Comparison of ENCODE assay signal across 8 mouse cellular contexts in the genomic region with DNA sequence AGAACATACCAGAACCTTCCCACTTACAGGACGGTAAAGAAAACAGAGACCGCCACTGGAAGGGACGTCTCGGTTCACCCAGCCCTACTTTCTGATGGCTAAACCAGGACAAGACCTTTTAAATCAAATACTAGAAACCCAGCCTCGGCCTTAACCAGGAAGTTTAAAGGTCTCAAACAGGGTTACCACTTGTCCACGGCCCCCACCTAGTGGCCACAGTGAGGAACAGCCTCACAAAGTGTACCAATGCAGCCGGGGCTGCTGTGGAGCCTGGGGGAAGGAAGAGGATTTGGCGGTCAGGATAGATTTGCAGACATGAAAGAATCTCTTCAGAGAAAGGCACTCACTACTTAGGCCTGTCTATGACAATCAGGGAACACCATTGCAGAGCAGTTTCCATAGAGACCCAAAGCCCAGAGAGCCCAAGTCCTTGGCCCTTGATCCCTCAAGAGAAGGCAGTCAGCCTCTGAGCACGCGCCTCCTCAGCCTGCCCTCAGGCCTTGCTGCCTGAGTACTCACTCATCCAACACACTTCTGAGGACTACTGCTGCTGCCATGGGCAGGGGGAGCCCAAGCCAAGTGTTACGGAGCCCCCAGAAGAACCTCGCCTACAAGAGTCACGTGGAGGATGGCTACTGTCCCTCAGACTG.
A peak's percentile ranks its signal among the peaks of the same experiment; 100 is the strongest.
DNase-seq lines count a peak whose midpoint lies in the region.

No protein-coding gene starts in this region.

- peak; percentile 84 for DNase-seq in B cell, adult 2 months
- peak; percentile 66 for DNase-seq in Muller cell, postnatal 12 days (ENCODE audit: inconsistent ontology term)
- peak; percentile 55 to 58 for DNase-seq in cerebellum, postnatal 36 days
- peak; percentile 61 to 66 for DNase-seq in heart, adult 9 months (ENCODE audit: low spot score in 2 of 2)
- DNase-seq in kidney, postnatal 25 days: peak; percentile 75 to 81
- DNase-seq in lung, postnatal 36 days: peak; percentile 83
- peak; percentile 86 for DNase-seq in retina, postnatal 1 day
- DNase-seq in urinary bladder, postnatal 36 days (ENCODE audit: low spot score in 2 of 2): peak; percentile 54 to 66

Comparison
In these comparisons a context has a peak if more than half of its experiments do, and no peak if none do; other contexts are left out.
1. Peak in every context shown above with its lines: DNase-seq.